Mouse (Mus musculus) small intestine, adult 2 months (tissue): Measurements from ENCODE around the gene Nsg1.

Source experiments
- CTCF ChIP-seq: fragments of 200-500 bp; IDR thresholded peaks from 2 replicates; pipeline ENCODE4 v1.5.1; 2012; ENCODE audit warnings: low read depth, mild to moderate bottlenecking, control low read depth, inconsistent platforms, low read length, moderate library complexity, mixed read lengths; ENCODE audit not compliant: insufficient replicate concordance, insufficient read length; ENCODE audit errors: extremely low read depth
- POLR2A ChIP-seq: fragments of 200-500 bp; IDR thresholded peaks from 2 replicates; pipeline ENCODE4 v1.6.1; 2012; ENCODE audit warnings: low read depth, mild to moderate bottlenecking, control low read depth, inconsistent platforms, low read length, moderate library complexity

DNA sequence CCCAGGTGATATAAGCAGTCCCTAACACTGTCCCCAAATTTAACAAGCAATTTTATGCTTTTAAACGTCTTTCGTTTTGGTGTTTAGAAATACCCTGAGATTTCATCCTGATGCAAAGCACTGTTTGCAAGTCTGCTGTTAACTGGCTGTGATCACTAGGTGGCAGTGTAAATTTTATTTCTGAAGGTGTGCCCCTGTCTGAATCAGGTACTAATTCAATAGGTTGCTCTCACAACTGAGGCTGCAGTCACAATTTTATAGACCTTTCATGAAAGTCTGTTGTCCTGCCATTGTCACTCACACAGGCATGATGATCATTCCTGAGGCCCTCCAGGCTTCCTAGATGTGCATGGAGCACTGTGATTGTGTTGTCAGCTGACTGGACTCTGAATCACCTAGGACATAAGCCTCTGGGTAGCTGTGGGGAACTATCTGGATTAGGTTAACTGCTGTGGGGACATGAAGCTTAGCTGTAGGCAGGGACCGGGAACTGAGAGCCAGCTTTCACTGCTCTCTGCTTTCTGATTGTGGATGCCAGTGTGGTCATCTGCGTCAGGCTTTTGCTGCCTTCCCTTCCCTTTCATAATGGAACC, 62.1 kb downstream of the Nsg1 start:
- TF ChIP-seq POLR2A (no peak), CTCF (no peak)
